Mouse (Mus musculus) embryonic stem cell, embryonic (primary cell): ENCODE measurements at regions not wholly inside any gene's neighbourhood (a gene's known extent, or its start where the extent isn't known, plus 50 kb on each side); places are given as distances from the start of the nearest gene placed in this dataset.

Experiments
- CTCF ChIA-PET, 4 experiments: fragments of 300-600 bp in 2 of 4; fragments of 350-600 bp in 2 of 4; sonication (Branson Sonifier 250); formaldehyde crosslinking; loops; one replicate each; lab custom pipeline; 2022; ENCODE audit warnings: inconsistent platforms in 2 of 4; lab: Charles Lee
- POLR2A ChIA-PET, 4 experiments: fragments of 300-600 bp in 2 of 4; fragments of 350-600 bp in 2 of 4; sonication (Branson Sonifier 250); formaldehyde crosslinking; loops; one replicate each; lab custom pipeline; 2022; ENCODE audit warnings: antibody characterized with exemption in 4 of 4, inconsistent platforms in 1 of 4; lab: Charles Lee

DNA sequence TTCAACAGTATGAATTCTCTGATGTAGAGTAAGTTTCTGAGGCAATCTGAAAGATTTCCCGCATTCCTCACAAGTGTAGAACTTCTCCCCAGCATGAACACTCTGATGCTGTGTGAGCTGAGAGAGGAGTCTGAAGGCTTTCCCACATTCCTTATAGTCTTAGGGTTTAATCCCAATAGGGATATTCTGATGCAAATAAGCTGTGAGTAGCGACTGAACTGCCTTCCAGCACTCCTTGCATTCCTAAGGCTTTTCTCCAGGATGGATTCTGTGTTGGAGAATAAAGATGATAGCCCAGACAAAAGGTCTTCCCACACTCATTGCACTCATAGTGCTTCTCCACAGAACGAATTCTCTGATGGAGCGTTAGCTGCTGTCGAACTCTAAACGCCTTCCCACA, 152.6 kb upstream of the Api5 start:
- CTCF ChIA-PET: no interaction called here
- POLR2A ChIA-PET: no interaction called here

DNA sequence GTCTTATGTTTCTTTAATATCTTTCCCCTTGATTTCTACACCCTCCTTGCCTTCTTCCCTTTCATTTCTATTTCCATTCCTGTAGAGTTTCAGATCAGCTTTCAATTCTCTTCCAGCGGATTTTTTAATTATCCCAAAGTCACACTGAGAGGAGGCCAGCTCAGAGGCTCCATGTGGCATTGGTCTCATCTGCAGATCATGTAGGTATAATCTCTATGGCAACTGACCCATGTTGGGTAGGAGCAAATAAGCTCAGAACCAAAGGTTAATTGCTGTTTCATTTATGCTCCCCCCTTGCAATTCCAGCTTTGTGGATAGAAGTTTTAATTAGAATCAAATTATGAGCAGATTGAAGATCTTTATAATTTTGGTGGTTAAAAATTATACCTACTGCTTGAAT, 149.3 kb upstream of the Api5 start:
- ChIA-PET CTCF (no interaction called here), POLR2A (no interaction called here)

DNA sequence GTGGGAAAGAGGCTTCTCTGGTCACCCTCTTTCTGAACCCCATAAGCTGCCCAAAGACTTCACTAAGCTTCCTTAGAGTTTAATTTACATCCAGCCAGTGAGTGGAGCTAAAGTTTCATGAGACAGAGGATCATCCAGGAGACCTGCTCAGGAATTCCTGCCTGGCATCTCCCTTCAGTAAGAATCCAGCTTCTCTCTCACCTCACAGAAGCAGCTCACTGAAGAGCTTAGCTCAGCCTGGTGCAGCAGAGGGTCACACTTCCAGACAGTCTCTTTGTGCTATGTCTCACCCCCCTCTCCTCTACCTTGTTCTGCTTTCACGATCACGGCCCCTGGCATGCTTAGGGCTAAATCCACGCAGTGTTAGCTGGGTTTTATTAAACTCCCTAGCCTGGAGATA, 133.7 kb upstream of the Api5 start:
- ChIA-PET POLR2A (no interaction called here), CTCF (no interaction called here)

DNA sequence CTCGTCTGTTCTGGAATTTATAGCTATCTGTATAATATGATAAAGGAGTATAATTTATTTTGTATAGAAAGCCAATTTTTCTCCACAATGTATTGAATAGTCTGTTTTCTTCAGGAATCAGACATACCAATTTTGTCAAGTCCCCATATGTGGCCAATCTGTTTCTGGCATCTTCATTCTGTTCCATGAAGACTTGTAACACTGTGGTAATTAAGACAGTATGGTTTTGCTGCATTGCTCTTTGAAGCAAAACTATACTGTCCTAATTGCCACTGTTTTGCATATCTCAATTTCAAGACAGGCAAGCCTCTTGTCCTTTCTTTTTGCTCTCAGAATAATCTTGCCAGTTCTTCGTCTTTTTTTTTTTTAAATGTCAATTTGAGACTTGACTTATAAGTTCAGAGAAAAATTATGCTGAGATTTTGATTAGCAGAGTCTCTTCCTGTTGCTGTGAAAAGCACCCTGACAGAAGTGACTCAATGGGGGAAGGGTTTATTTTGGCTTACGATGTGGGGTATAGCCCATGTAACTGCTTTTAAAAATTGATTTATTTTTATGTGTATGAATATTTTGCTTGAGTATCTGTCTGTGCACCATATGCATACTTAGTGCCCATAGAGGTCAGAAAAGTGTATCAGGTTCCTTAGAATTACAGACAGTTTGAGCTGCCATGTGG, 103.4 kb upstream of the Api5 start:
- ChIA-PET CTCF (no interaction called here), POLR2A (no interaction called here)

DNA sequence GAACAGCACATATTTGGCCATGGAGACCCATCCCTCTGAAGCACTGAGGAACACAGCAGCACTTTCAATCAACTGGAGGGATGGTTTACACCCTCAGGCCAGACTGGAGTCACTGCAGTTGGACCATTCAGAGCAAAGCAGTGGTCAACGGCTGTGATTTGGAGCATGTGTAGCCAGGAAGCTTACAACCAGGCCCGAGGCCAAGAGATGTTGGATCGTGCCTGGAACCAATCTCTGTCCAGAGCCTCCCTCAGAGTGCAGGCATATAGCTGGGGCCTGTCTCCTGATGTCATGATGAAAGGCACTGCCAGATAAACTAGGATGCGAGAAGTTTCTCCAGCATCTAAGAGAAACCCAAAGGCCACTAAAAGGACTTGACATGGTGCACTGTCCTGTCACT, 98.7 kb upstream of the Api5 start:
- CTCF ChIA-PET: no interaction called here

DNA sequence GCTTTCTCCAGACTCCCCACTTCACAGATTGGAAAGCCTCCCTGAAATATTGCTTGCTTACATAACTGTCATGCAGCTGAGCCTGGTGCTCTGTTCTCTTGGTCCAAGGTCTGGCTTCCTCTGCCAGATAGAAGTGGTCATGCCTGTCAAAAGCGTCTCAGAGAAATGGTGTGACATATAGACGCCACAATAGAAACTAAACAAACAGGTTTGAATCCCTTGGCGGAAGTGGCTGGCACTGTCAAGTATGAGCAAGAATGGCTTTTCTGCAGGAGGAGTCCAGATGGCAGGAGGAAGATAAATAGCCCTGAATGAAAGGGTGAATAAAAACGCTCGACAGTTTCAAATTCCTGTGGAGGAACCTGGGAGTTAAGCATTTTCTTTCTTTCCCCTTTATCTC, 93.2 kb upstream of the Api5 start:
- POLR2A ChIA-PET: no interaction called here
- CTCF ChIA-PET: no interaction called here

More for the DNA sequence above, 98.7 kb upstream of the Api5 start:
- POLR2A ChIA-PET: no interaction called here

DNA sequence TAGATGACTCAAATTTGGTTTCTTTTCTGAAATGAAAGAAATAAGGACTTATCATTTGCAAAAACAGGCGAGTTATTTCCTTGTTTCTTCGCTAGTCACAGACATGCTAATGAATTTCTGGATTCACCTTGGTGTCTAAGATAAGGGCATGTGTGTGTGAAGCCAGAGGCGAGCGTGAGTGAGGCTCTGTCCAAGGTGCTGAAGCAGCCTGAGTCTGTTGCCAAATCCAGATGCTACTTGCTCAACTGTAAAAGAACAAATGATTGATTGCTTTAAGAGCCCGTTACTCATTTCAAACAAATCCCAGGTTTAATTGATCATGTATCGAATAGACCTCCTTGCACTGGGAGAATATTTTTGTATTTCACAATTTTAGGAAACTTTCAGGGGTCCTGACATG, 86.6 kb upstream of the Api5 start:
- ChIA-PET POLR2A (no interaction called here), CTCF (no interaction called here)

DNA sequence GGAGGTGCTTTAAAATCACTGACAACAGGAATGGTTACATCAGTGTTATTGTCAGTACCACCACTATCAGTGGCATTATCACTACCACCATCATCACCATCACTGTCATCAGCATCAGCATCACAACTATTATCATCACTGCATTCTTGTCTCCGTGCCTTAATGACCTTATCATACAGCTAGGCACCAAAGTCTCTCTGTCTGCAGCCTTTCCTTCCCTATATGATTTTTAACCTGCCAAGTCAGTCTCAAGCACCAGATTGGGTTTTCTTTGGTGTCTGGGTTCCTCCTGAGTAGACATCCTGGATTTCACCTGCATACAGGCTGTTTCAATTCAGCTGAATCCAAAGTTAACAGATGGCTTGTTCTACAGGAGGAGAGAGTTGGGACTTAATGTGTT, 78.9 kb upstream of the Api5 start:
- POLR2A ChIA-PET: no interaction called here

DNA sequence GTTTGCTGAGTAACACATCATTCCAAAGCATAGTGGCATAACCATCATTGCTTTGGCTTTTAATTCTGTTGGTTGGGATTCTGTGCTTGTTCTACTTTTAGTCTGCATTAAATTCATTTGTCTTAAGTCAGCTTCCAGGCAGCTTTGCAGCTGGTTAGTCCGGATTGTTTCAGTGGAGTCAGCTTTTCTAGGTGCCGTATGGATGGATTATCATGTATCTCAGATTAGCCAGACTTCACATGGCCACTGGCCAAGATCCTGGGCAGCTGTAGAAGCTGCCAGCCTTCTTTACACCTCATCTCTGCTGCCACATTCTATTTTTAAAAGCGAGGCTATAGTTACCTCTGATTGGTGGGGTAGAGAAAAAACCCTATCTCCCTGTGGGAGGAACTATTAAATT, 74.1 kb upstream of the Api5 start:
- CTCF ChIA-PET: interaction anchor here in 1 of 4 experiments (0.7 kb wide), 1 partner anchor 326 kb away, joined by 3 read pairs; no protein-coding TSS in a partner anchor
- POLR2A ChIA-PET: no interaction called here

More for the DNA sequence above, 78.9 kb upstream of the Api5 start:
- CTCF ChIA-PET: interaction anchor here in 1 of 4 experiments (0.6 kb wide), 1 partner anchor 46 kb away, joined by 3 read pairs; no protein-coding TSS in a partner anchor

DNA sequence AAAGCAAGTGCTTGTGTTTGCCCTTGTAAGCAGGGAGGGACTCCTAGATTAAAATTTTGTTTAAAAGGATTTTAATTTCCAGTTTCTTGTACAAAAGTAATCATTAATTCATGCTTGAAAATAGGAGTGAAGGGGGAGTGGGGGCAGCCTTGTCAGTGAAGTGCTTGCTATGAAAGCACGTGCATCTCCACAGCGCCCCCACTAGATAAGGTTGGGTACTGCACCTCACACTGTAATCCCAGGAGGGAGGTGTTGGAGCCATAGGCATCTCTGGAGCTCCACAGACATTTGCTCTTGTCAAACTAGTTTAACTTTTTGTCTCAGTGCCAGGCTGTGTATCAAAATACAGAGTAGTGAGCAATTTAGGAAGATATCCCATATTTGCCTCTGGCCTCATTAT, 62.7 kb upstream of the Api5 start:
- ChIA-PET POLR2A (no interaction called here), CTCF (interaction anchor here in 3 of 4 experiments (0.9 to 1.1 kb wide), 3 partner anchors 10 to 266 kb away, joined by 3 read pairs; no protein-coding TSS in a partner anchor)

DNA sequence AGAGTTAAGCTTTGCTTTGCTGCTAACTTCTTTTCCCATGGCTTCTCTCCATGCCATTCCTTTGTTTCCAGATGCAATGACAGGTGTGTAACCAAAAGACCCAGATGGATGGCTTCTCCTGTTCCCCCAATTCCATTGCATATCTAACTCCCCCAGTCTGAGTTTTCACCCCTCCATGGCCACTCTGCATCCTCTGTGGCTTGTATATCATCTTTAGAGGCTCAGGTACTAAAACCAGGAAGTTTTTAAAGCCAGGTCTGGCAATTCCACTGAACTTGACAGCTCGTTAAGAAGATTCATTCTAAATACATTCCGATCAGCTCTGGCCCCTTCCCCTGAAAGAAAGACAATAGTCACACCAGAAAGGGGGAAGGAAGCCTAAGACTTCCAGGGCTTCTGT, 60.6 kb upstream of the Api5 start:
- ChIA-PET CTCF (no interaction called here), POLR2A (no interaction called here)
